Mouse (Mus musculus) ES-E14 (cell line): ENCODE results near the gene Immt.
"Not testable (repeated sequence)": the region's sequence is repeated elsewhere in the genome, so short reads cannot be mapped to it uniquely, and the experiment has no call there.

ENCODE experiments used
- CHD2 ChIP-seq: IDR thresholded peaks from 2 replicates; pipeline ENCODE4 v1.6.1; 2014; ENCODE audit warnings: mild to moderate bottlenecking, low read depth, low read length, inconsistent platforms
- HCFC1 ChIP-seq: IDR thresholded peaks from 2 replicates; pipeline ENCODE4 v1.6.1; 2012; ENCODE audit warnings: low read length, inconsistent platforms, borderline replicate concordance; ENCODE audit not compliant: insufficient read depth
- MAFK ChIP-seq: IDR thresholded peaks from 2 replicates; pipeline ENCODE4 v1.6.1; 2014; ENCODE audit warnings: mild to moderate bottlenecking, low read depth, low read length, inconsistent platforms; ENCODE audit not compliant: insufficient read depth
- ZC3H11A ChIP-seq: IDR thresholded peaks from 2 replicates; pipeline ENCODE4 v1.6.1; 2012; ENCODE audit warnings: low read depth, mild to moderate bottlenecking, inconsistent platforms, low read length, borderline replicate concordance
- ZNF384 ChIP-seq: IDR thresholded peaks from 2 replicates; pipeline ENCODE4 v1.6.1; 2012; ENCODE audit warnings: low read depth, low read length, inconsistent platforms

DNA sequence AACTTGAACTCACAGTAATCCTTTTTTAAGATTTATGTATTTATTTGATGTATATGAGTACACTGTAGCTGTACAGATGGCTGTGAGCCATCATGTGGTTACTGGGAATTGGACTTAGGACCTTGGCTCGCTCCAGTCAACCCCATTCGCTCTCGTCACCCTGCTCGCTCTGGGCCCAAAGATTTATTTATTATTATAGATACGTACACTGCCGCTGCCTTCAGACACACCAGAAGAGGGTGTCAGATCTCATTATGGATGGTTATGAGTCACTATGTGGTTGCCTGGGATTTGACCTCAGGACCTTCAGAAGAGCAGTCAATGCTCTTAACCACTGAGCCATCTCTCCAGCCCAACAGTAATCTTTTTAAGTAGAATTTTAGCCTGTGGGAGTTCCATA lies 15.8 kb downstream of the Immt start:
- not testable (repeated sequence) for TF ChIP-seq ZC3H11A, HCFC1, ZNF384, MAFK, CHD2
